Mouse (Mus musculus): ENCODE data around the gene Dnm2. TPM values are rescaled to one million over a fixed set of nuclear protein-coding genes. Genes with fewer than 3 reads are reported as not detected.

Dnm2 gene
- polyA plus RNA-seq, 1 experiment from 2014 or later, result 64.8 TPM

GRCm38 (mm10) chr9:21434410-21434809, 9.7 kb downstream of the Dnm2 start:
- H3K9me3 ChIP-seq (ENCODE audit: control insufficient read depth, low read length), result no peaks in the 10 kb centered on the region
- no peak overlapping the region for H3K27ac ChIP-seq (ENCODE audit: low read depth, low read length)
- WGBS, result 98% methylated on average over 2 of the region's 2 CpGs
- no peaks in the 10 kb centered on the region for H3K36me3 ChIP-seq (ENCODE audit: control insufficient read depth, insufficient read depth, low read length)
- no peak for DNase-seq (ENCODE audit: low spot score)
- no peak overlapping the region for H3K9ac ChIP-seq (ENCODE audit: low read depth, low read length)
- no peak overlapping the region for H3K4me3 ChIP-seq (ENCODE audit: low read depth, low read length)
- ATAC-seq (ENCODE audit: low FRiP score), result no peak
- no peaks in the 10 kb centered on the region for H3K4me1 ChIP-seq (replicated peaks; ENCODE audit: control insufficient read depth, insufficient read depth, low read length)
- no peaks in the 10 kb centered on the region for H3K27me3 ChIP-seq (ENCODE audit: control insufficient read depth, insufficient read depth, low read length)
- H3K4me2 ChIP-seq (replicated peaks; ENCODE audit: low read depth, low read length), result no peak overlapping the region

DNA sequence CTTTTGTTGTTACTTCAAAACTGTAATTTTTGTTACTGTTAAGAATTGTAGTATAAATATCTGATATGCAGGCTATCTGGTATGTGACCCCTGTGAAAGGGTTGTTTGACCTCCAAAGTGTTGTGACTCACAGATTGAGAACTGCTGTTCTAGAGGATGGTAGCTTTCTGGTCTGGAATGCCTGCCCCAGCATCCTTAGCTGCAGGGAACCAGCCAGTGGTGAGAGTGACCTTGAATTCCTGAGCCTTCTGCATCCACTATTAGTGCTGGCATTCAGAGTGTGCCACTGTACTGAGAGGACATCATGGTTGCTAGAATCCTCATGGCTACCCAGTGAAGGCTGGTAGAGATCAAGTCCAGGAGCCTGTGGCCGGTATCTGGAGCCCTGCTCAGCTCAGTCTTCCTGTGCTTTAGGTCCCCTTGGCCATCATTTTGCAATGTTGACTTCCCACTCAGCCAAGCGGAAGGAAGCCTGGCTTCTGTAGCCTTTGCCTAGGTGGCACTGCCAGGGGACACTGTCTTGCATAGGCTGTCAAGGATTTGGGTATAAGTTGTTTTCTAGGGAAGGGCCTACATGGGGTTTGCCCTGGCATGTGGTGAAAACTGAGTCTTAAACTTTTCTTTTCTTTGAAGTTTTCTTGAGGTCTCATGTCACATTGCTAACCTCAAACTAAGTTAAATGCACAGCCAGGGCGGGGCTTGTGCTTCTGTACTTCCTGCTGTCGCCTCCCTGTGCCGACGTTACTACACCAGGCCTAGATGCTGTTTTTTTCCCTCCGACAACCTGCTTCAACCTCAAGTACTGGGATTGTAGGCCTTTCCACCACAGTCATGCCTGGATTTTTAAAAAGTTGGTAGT, 11.3 kb downstream of the Dnm2 start:
- Histone ChIP-seq H3K36me3 (ENCODE audit: control insufficient read depth, insufficient read depth, low read length) (no peaks in the 10 kb centered on the region), H3K4me2 (replicated peaks; ENCODE audit: low read depth, low read length) (no peak overlapping the region), H3K4me1 (replicated peaks; ENCODE audit: control insufficient read depth, insufficient read depth, low read length) (no peaks in the 10 kb centered on the region), H3K27ac (ENCODE audit: low read depth, low read length) (no peak overlapping the region), H3K27me3 (ENCODE audit: control insufficient read depth, insufficient read depth, low read length) (no peaks in the 10 kb centered on the region), H3K4me3 (ENCODE audit: low read depth, low read length) (no peak overlapping the region), H3K9me3 (ENCODE audit: control insufficient read depth, low read length) (no peaks in the 10 kb centered on the region), H3K9ac (ENCODE audit: low read depth, low read length) (no peak overlapping the region)
- no peak for ATAC-seq (ENCODE audit: low FRiP score)
- DNase-seq (ENCODE audit: low spot score), result no peak
- 88% methylated on average over 7 of the region's 7 CpGs for WGBS

DNA sequence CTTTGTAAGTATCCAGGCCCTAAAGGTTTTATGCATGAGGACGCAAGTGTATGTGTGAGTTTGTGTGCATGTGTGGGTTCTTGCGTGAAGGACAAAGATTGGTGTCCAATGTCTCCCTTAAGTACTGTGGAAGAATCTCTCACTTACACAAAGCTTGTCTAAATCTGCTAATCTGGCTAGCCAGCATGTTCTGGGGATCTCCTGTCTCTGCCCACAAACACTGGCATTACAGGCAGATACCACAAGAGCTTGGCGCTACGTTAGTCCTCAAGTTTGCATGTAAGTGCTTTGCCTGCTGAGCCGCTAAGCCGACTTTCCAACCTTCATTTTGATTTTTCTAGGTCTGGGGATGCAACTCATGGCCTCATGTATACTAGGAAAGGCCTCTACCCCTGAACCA, 12.9 kb downstream of the Dnm2 start:
- Histone ChIP-seq H3K9ac (ENCODE audit: low read depth, low read length) (no peak overlapping the region), H3K4me3 (ENCODE audit: low read depth, low read length) (no peak overlapping the region), H3K36me3 (ENCODE audit: control insufficient read depth, insufficient read depth, low read length) (no peaks in the 10 kb centered on the region), H3K27ac (ENCODE audit: low read depth, low read length) (no peak overlapping the region), H3K4me1 (replicated peaks; ENCODE audit: control insufficient read depth, insufficient read depth, low read length) (no peaks in the 10 kb centered on the region), H3K4me2 (replicated peaks; ENCODE audit: low read depth, low read length) (no peak overlapping the region), H3K27me3 (ENCODE audit: control insufficient read depth, insufficient read depth, low read length) (no peaks in the 10 kb centered on the region), H3K9me3 (ENCODE audit: control insufficient read depth, low read length) (no peaks in the 10 kb centered on the region)
- DNase-seq (ENCODE audit: low spot score) (no peak), ATAC-seq (ENCODE audit: low FRiP score) (no peak)
- 92% methylated on average over 6 of the region's 6 CpGs for WGBS

- H3K27me3 ChIP-seq (ENCODE audit: control insufficient read depth, insufficient read depth, low read length), result no peaks in the 10 kb centered on the region
- 78% methylated on average over 3 of the region's 3 CpGs for WGBS
- no peak overlapping the region for H3K9ac ChIP-seq (ENCODE audit: low read depth, low read length)
- no peak overlapping the region for H3K4me3 ChIP-seq (ENCODE audit: low read depth, low read length)
- no peak for DNase-seq (ENCODE audit: low spot score)
- H3K27ac ChIP-seq (ENCODE audit: low read depth, low read length), result no peak overlapping the region
- H3K4me2 ChIP-seq (replicated peaks; ENCODE audit: low read depth, low read length), result no peak overlapping the region
- H3K4me1 ChIP-seq (replicated peaks; ENCODE audit: control insufficient read depth, insufficient read depth, low read length), result no peaks in the 10 kb centered on the region
- ATAC-seq (ENCODE audit: low FRiP score), result no peak
- H3K36me3 ChIP-seq (ENCODE audit: control insufficient read depth, insufficient read depth, low read length), result no peaks in the 10 kb centered on the region
- no peaks in the 10 kb centered on the region for H3K9me3 ChIP-seq (ENCODE audit: control insufficient read depth, low read length)
Observed at GRCm38 (mm10) chr9:21438219-21438618, 13.5 kb downstream of the Dnm2 start.

GRCm38 (mm10) chr9:21439456-21439855, 14.7 kb downstream of the Dnm2 start:
- Histone ChIP-seq H3K9me3 (ENCODE audit: control insufficient read depth, low read length) (no peaks in the 10 kb centered on the region), H3K4me2 (replicated peaks; ENCODE audit: low read depth, low read length) (no peak overlapping the region), H3K4me3 (ENCODE audit: low read depth, low read length) (no peak overlapping the region), H3K9ac (ENCODE audit: low read depth, low read length) (no peak overlapping the region), H3K27me3 (ENCODE audit: control insufficient read depth, insufficient read depth, low read length) (no peaks in the 10 kb centered on the region), H3K36me3 (ENCODE audit: control insufficient read depth, insufficient read depth, low read length) (no peaks in the 10 kb centered on the region), H3K4me1 (replicated peaks; ENCODE audit: control insufficient read depth, insufficient read depth, low read length) (no peaks in the 10 kb centered on the region), H3K27ac (ENCODE audit: low read depth, low read length) (no peak overlapping the region)
- DNase-seq (ENCODE audit: low spot score), result no peak
- ATAC-seq (ENCODE audit: low FRiP score), result no peak
- WGBS, result 83% methylated on average over 3 of the region's 3 CpGs

GRCm38 (mm10) chr9:21439914-21440313, 15.2 kb downstream of the Dnm2 start:
- Histone ChIP-seq H3K27ac (ENCODE audit: low read depth, low read length) (no peak overlapping the region), H3K36me3 (ENCODE audit: control insufficient read depth, insufficient read depth, low read length) (no peaks in the 10 kb centered on the region), H3K4me1 (replicated peaks; ENCODE audit: control insufficient read depth, insufficient read depth, low read length) (no peaks in the 10 kb centered on the region), H3K4me3 (ENCODE audit: low read depth, low read length) (no peak overlapping the region), H3K27me3 (ENCODE audit: control insufficient read depth, insufficient read depth, low read length) (no peaks in the 10 kb centered on the region), H3K4me2 (replicated peaks; ENCODE audit: low read depth, low read length) (no peak overlapping the region), H3K9me3 (ENCODE audit: control insufficient read depth, low read length) (no peaks in the 10 kb centered on the region), H3K9ac (ENCODE audit: low read depth, low read length) (no peak overlapping the region)
- WGBS, result 91% methylated on average over 2 of the region's 2 CpGs
- DNase-seq (ENCODE audit: low spot score), result no peak
- no peak for ATAC-seq (ENCODE audit: low FRiP score)

DNA sequence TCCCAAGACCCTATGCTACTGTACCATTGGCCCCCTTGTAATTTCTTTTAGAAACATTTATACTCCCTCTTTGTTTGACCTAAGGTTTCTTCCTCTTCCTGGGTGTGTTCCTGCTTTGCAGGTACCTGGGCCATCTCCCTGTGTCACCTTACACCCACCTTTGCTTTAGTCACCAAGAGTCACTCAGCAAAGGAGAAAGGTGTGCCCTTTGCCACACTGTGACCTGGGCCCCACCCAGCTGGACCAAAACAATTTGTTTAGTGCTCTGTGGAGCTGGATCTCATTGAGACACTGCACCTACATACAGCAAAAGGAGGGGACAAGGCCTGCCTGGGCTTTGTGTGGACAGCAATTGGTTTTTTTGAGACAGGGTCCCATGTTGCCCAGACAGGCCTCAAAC, 15.7 kb downstream of the Dnm2 start:
- Histone ChIP-seq H3K4me2 (replicated peaks; ENCODE audit: low read depth, low read length) (no peak overlapping the region), H3K27ac (ENCODE audit: low read depth, low read length) (no peak overlapping the region), H3K36me3 (ENCODE audit: control insufficient read depth, insufficient read depth, low read length) (no peaks in the 10 kb centered on the region), H3K27me3 (ENCODE audit: control insufficient read depth, insufficient read depth, low read length) (no peaks in the 10 kb centered on the region), H3K4me1 (replicated peaks; ENCODE audit: control insufficient read depth, insufficient read depth, low read length) (no peaks in the 10 kb centered on the region), H3K9ac (ENCODE audit: low read depth, low read length) (no peak overlapping the region), H3K4me3 (ENCODE audit: low read depth, low read length) (no peak overlapping the region), H3K9me3 (ENCODE audit: control insufficient read depth, low read length) (no peaks in the 10 kb centered on the region)
- ATAC-seq (ENCODE audit: low FRiP score) (no peak), DNase-seq (ENCODE audit: low spot score) (no peak)

DNA sequence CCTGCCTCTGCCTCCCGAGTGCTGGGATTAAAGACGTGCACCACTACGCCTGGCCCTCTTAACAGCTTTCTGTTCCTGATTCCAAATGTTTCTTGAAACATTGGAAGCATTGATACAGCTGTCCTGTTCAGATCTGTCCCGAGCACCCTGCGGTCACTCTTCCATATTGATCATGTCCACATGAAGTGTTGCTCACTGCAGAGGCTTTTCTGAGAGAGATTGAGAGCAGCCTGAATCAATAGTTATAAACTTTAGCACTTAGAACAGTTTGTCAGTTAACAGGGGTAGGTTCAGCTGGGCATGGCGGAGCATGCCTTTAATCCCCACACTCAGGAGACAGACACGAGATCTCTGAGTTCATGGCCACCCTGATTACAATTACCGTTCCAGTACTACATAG, 19.1 kb downstream of the Dnm2 start:
- WGBS, result 95% methylated on average over 8 of the region's 8 CpGs
- Histone ChIP-seq H3K4me1 (replicated peaks; ENCODE audit: control insufficient read depth, insufficient read depth, low read length) (no peaks in the 10 kb centered on the region), H3K27ac (ENCODE audit: low read depth, low read length) (no peak overlapping the region)

GRCm38 (mm10) chr9:21444574-21444973, 19.9 kb downstream of the Dnm2 start:
- no peaks in the 10 kb centered on the region for H3K27me3 ChIP-seq (ENCODE audit: control insufficient read depth, insufficient read depth, low read length)
- H3K9me3 ChIP-seq (ENCODE audit: control insufficient read depth, low read length), result no peaks in the 10 kb centered on the region
- no peak overlapping the region for H3K4me2 ChIP-seq (replicated peaks; ENCODE audit: low read depth, low read length)
- H3K4me1 ChIP-seq (replicated peaks; ENCODE audit: control insufficient read depth, insufficient read depth, low read length), result no peaks in the 10 kb centered on the region
- DNase-seq (ENCODE audit: low spot score) (no peak), ATAC-seq (ENCODE audit: low FRiP score) (no peak)
- H3K36me3 ChIP-seq (ENCODE audit: control insufficient read depth, insufficient read depth, low read length), result no peaks in the 10 kb centered on the region
- no peak overlapping the region for H3K9ac ChIP-seq (ENCODE audit: low read depth, low read length)
- no peak overlapping the region for H3K27ac ChIP-seq (ENCODE audit: low read depth, low read length)
- 86% methylated on average over 4 of the region's 4 CpGs for WGBS
- no peak overlapping the region for H3K4me3 ChIP-seq (ENCODE audit: low read depth, low read length)

More for the DNA sequence above, 19.1 kb downstream of the Dnm2 start:
- DNase-seq (ENCODE audit: low spot score) (no peak), ATAC-seq (ENCODE audit: low FRiP score) (no peak)
- H3K27me3 ChIP-seq (ENCODE audit: control insufficient read depth, insufficient read depth, low read length), result no peaks in the 10 kb centered on the region
- H3K4me2 ChIP-seq (replicated peaks; ENCODE audit: low read depth, low read length), result no peak overlapping the region
- H3K4me3 ChIP-seq (ENCODE audit: low read depth, low read length), result no peak overlapping the region
- H3K36me3 ChIP-seq (ENCODE audit: control insufficient read depth, insufficient read depth, low read length), result no peaks in the 10 kb centered on the region
- no peaks in the 10 kb centered on the region for H3K9me3 ChIP-seq (ENCODE audit: control insufficient read depth, low read length)
- no peak overlapping the region for H3K9ac ChIP-seq (ENCODE audit: low read depth, low read length)

All from hindbrain, embryonic 11.5 days (tissue).